Mouse (Mus musculus) stomach, embryonic 16.5 days (tissue): ENCODE measurements around the gene Stk32c. TPM values are rescaled to one million over a fixed set of nuclear protein-coding genes. Genes with fewer than 3 reads are reported as not detected.

Experiments used
- ATAC-seq: fragments of 200-750 bp; cut with Nextera tagmentation; 2 replicates; pipeline ENCODE4 v1.8.0; 2017; ENCODE audit warnings: moderate number of reproducible peaks, moderate TSS enrichment; ENCODE audit not compliant: insufficient read depth, low FRiP score
- H3K27ac ChIP-seq: fragments of 300-500 bp; sonication (generic); 2 replicates; pipeline ENCODE4 v1.5.1; 2014; ENCODE audit warnings: low read length
- H3K27me3 ChIP-seq: fragments of 300-500 bp; sonication (generic); 2 replicates; pipeline ENCODE4 v1.6.1; 2014; ENCODE audit warnings: low read length, control low read depth, mixed read lengths; ENCODE audit not compliant: control insufficient read depth, insufficient read depth
- H3K36me3 ChIP-seq: fragments of 300-500 bp; sonication (generic); 2 replicates; pipeline ENCODE4 v1.6.1; 2014; ENCODE audit warnings: low read length; ENCODE audit not compliant: control insufficient read depth, insufficient read depth
- H3K4me1 ChIP-seq: fragments of 300-500 bp; sonication (generic); 2 replicates; pipeline ENCODE4 v1.6.1; 2014; ENCODE audit warnings: low read length, control low read depth, mixed read lengths; ENCODE audit not compliant: control insufficient read depth, insufficient read depth
- H3K4me2 ChIP-seq: fragments of 300-500 bp; sonication (generic); 2 replicates; pipeline ENCODE4 v1.6.1; 2014; ENCODE audit warnings: low read depth, low read length, mixed read lengths
- H3K4me3 ChIP-seq: fragments of 300-500 bp; sonication (generic); replicated peaks from 2 replicates; pipeline ENCODE4 v1.5.1; 2014; ENCODE audit warnings: mild to moderate bottlenecking, low read length
- H3K9ac ChIP-seq: fragments of 300-500 bp; sonication (generic); 2 replicates; pipeline ENCODE4 v1.6.1; 2014; ENCODE audit warnings: low read length
- H3K9me3 ChIP-seq: fragments of 300-500 bp; sonication (generic); replicated peaks from 2 replicates; pipeline ENCODE4 v1.6.1; 2016; ENCODE audit warnings: low read length, control low read depth; ENCODE audit not compliant: control insufficient read depth
- WGBS: fragments of 180-500 bp; shearing (Covaris S2); extraction: QIAGEN DNeasy Blood & Tissue Kit; methylation state at CpG from one replicate; pipeline ENCODE4 v1.1.7; 2014; 5-methylcytosine and 5-hydroxymethylcytosine counted together
- polyA plus RNA-seq: library from polyadenylated mRNA; unstranded; fragments of >200 nt; fragmentation: Nextera tagmentation; extraction: Ambion mirVana; gene quantifications from 2 replicates; pipeline ENCODE4 v1.2.1, GENCODE M21; 2015

Gene Stk32c
- polyA plus RNA-seq, 1 experiment from 2014 or later: 0.17 TPM

DNA sequence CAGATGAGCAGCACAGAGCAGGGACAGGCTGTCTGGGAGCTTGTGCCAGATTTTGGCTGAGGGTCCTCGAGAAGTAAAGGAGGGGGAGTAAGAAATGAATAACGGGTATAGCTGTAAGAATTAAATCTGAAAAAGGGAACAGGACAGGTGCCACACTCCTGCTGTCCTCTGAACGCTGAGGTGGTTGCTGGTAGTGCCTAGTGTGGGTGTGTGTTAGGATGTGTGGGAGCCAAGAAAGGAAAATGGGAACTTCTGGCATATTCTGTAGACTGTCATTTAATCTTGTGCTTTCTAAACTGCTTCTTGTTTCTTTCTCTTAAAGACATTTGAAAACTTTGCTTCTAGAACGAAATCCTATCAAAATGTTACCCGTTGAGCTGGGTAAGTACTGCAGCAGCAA is 8.0 kb upstream of the Stk32c start:
- no peaks in the 10 kb centered on the region for H3K27me3 ChIP-seq

GRCm38 (mm10) chr7:139220303-139220702 is 7.2 kb upstream of the Stk32c start:
- Histone ChIP-seq H3K4me2 (no peak overlapping the region), H3K27ac (peak overlapping the region; percentile 32), H3K9me3 (no peaks in the 10 kb centered on the region), H3K4me3 (no peak overlapping the region), H3K4me1 (0 out of 2 replicates have a peak, but pooled peaks cover 6% of the 10 kb centered on the region), H3K9ac (no peak overlapping the region), H3K27me3 (no peaks in the 10 kb centered on the region), H3K36me3 (no peaks in the 10 kb centered on the region)
- 25% methylated on average over 2 of the region's 2 CpGs for WGBS
- peak; percentile 70; the same call in 1 of the 2 replicates for ATAC-seq

More for the DNA sequence above, 8.0 kb upstream of the Stk32c start:
- no peaks in the 10 kb centered on the region for H3K36me3 ChIP-seq
- no peak for ATAC-seq
- H3K27ac ChIP-seq: no peak overlapping the region
- no peak overlapping the region for H3K9ac ChIP-seq
- 0 out of 2 replicates have a peak, but pooled peaks cover 7% of the 10 kb centered on the region for H3K4me1 ChIP-seq
- 80% methylated on average over 5 of the region's 5 CpGs for WGBS
- H3K4me2 ChIP-seq: no peak overlapping the region
- no peak overlapping the region for H3K4me3 ChIP-seq
- H3K9me3 ChIP-seq: no peaks in the 10 kb centered on the region

DNA sequence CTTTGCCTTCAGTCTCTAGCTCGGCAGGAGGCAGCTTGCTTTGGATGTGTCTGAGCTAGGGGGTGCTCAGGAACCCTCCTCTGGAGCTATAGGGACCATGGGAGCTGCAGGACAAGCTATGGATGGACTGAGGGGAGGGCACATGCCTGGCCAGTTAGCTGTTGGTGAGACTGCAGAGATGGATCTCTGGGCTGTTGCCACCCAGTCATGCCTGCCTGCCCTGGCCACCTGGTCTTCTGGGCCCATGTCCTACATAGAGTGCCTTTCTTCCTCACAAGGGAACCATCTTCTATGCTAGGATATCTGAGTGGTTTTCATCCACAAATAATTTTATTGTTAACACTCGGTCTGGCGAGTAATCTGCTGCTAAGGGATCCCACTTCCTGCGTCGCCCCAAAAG is 6.4 kb upstream of the Stk32c start:
- WGBS: 50% methylated on average over 5 of the region's 5 CpGs
- no peak for ATAC-seq
- no peaks in the 10 kb centered on the region for H3K9me3 ChIP-seq
- H3K4me1 ChIP-seq: no peaks in the 10 kb centered on the region
- H3K36me3 ChIP-seq: no peaks in the 10 kb centered on the region
- H3K27ac ChIP-seq: 0 out of 2 replicates have a peak overlapping the region, but pooled peaks have one; percentile 35
- H3K27me3 ChIP-seq: no peaks in the 10 kb centered on the region
- H3K9ac ChIP-seq: no peak overlapping the region
- no peak overlapping the region for H3K4me2 ChIP-seq
- H3K4me3 ChIP-seq: no peak overlapping the region

DNA sequence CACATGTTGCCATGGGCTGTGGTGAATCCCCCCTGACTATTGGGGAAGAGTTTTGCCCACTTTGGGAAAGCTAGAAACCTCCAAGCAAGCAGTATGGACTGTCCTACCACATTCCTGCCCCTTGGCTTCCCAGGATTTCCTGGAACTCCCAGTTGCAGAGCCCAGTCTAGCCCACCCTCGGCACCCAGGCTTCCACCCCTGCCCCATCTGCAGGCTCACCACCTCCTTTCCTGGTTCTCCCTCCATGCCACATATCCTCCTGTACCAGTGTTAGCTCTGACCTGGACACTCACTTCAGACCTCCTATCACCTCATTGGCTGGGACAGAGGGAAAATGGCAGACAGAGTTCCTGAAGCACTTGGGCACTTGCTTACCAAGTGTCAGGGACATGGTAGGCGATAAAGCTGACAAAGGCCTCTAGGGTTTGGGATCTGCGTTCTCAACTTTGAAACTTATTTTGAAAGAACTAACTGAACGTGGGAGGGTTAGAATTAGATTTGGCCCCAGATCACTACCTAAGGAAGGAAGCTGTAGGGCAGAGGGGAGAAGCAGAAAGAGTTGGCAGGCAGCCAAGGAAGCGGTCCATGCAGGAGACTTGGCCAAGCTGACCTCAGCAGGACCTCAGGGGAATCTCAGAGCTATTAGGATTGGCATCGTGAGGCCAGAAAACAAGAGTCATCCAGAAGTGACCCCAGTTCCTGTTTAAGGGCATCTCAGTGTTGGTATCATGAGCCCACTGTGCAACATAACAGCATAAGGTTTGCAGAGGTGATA is 5.7 kb upstream of the Stk32c start:
- Histone ChIP-seq H3K27me3 (no peaks in the 10 kb centered on the region), H3K9ac (no peak overlapping the region), H3K4me3 (no peak overlapping the region), H3K4me2 (no peak overlapping the region), H3K27ac (0 out of 2 replicates have a peak overlapping the region, but pooled peaks have one; percentile 11), H3K9me3 (no peaks in the 10 kb centered on the region), H3K36me3 (no peaks in the 10 kb centered on the region), H3K4me1 (no peaks in the 10 kb centered on the region)
- no peak for ATAC-seq
- WGBS: 51% methylated on average over 6 of the region's 6 CpGs

DNA sequence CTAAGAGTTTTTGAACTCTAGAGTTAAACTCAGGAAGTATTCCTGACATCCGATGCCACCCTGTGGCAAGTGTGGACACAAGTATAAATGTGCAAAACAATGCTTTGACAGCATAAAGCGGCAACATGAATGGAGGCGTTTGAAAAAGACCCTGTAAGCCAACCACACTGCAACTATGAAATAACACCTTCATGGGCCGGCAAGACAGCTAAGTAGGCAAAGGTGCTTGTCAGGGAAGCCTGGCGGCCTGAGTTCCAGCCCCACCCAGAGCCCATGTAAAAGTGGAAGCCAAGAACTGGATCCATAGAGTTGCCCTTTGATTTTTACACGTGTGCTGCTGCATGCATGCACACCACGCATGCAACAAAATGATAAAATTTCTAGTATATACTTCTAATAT is 3.9 kb upstream of the Stk32c start:
- no peaks in the 10 kb centered on the region for H3K9me3 ChIP-seq
- H3K36me3 ChIP-seq: no peaks in the 10 kb centered on the region
- H3K4me3 ChIP-seq: no peak overlapping the region
- no peaks in the 10 kb centered on the region for H3K27me3 ChIP-seq
- H3K9ac ChIP-seq: no peak overlapping the region
- no peak overlapping the region for H3K27ac ChIP-seq
- no peak overlapping the region for H3K4me2 ChIP-seq
- ATAC-seq: no peak
- WGBS: 79% methylated on average over 7 of the region's 7 CpGs
- peaks cover 6% of the 10 kb centered on the region for H3K4me1 ChIP-seq

DNA sequence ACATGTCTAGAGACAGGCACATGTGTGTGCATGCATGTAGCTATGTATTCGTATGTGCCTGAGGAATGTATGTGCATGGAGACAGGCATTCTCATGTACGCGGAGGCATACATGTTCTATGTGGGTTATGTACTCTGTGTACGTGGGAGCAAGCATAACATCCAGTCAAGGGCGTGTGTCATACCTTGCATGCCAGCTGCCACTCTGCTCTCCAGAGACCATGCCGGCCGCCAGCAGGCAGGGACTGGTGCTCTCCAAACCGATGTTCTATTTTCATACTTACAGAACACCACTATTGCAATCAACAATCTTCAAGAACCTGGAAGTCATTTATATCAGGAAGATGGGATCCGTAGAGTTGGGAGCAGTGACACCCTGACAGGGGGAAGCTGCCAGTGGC is 3.4 kb upstream of the Stk32c start:
- no peaks in the 10 kb centered on the region for H3K36me3 ChIP-seq
- H3K4me3 ChIP-seq: no peak overlapping the region
- no peaks in the 10 kb centered on the region for H3K9me3 ChIP-seq
- H3K4me1 ChIP-seq: peaks cover 6% of the 10 kb centered on the region
- H3K4me2 ChIP-seq: no peak overlapping the region
- H3K9ac ChIP-seq: no peak overlapping the region
- no peak for ATAC-seq
- whole genome bisulfite sequencing: 89% methylated on average over 9 of the region's 9 CpGs
- no peaks in the 10 kb centered on the region for H3K27me3 ChIP-seq
- H3K27ac ChIP-seq: no peak overlapping the region

GRCm38 (mm10) chr7:139215946-139216345 is 2.8 kb upstream of the Stk32c start:
- WGBS: 80% methylated on average over 7 of the region's 7 CpGs
- H3K4me3 ChIP-seq: no peak overlapping the region
- H3K4me2 ChIP-seq: no peak overlapping the region
- no peaks in the 10 kb centered on the region for H3K27me3 ChIP-seq
- no peaks in the 10 kb centered on the region for H3K9me3 ChIP-seq
- H3K36me3 ChIP-seq: no peaks in the 10 kb centered on the region
- ATAC-seq: no peak
- H3K4me1 ChIP-seq: peaks cover 6% of the 10 kb centered on the region
- H3K27ac ChIP-seq: no peak overlapping the region
- no peak overlapping the region for H3K9ac ChIP-seq

DNA sequence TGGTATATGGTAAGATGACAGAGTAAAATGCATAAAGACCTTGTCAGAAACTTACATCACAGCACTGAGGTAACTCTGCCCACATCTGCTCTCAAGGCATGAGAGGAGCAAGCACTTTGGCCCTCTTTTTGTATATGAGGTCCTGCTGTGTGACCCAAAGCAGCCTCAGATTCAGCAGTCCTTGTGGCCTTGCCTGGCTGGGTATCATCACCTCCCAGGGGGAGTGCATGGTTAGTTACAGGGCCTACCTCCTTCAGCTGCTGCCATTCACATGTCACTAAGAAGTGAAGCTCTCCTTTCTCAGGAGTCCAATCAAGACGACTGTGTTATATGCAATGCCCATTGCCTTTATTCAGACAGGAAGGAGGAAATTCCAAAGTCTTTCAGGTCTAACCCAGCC is 2.4 kb upstream of the Stk32c start:
- Histone ChIP-seq H3K4me1 (peaks cover 6% of the 10 kb centered on the region), H3K9ac (no peak overlapping the region), H3K4me2 (no peak overlapping the region), H3K27ac (no peak overlapping the region), H3K36me3 (no peaks in the 10 kb centered on the region), H3K4me3 (no peak overlapping the region), H3K9me3 (no peaks in the 10 kb centered on the region), H3K27me3 (no peaks in the 10 kb centered on the region)
- no peak for ATAC-seq
- 83% methylated on average over 1 of the region's 1 CpGs for WGBS

GRCm38 (mm10) chr7:139214596-139215340 is 1.7 kb upstream of the Stk32c start:
- H3K36me3 ChIP-seq: no peaks in the 10 kb centered on the region
- H3K27ac ChIP-seq: no peak overlapping the region
- H3K4me3 ChIP-seq: no peak overlapping the region
- H3K4me2 ChIP-seq: no peak overlapping the region
- no peaks in the 10 kb centered on the region for H3K27me3 ChIP-seq
- no peaks in the 10 kb centered on the region for H3K9me3 ChIP-seq
- ATAC-seq: no peak
- H3K4me1 ChIP-seq: peaks cover 6% of the 10 kb centered on the region
- no peak overlapping the region for H3K9ac ChIP-seq
- WGBS: 79% methylated on average over 14 of the region's 14 CpGs
